Comparison of ENCODE assay signal across 11 mouse cellular contexts in the genomic region with DNA sequence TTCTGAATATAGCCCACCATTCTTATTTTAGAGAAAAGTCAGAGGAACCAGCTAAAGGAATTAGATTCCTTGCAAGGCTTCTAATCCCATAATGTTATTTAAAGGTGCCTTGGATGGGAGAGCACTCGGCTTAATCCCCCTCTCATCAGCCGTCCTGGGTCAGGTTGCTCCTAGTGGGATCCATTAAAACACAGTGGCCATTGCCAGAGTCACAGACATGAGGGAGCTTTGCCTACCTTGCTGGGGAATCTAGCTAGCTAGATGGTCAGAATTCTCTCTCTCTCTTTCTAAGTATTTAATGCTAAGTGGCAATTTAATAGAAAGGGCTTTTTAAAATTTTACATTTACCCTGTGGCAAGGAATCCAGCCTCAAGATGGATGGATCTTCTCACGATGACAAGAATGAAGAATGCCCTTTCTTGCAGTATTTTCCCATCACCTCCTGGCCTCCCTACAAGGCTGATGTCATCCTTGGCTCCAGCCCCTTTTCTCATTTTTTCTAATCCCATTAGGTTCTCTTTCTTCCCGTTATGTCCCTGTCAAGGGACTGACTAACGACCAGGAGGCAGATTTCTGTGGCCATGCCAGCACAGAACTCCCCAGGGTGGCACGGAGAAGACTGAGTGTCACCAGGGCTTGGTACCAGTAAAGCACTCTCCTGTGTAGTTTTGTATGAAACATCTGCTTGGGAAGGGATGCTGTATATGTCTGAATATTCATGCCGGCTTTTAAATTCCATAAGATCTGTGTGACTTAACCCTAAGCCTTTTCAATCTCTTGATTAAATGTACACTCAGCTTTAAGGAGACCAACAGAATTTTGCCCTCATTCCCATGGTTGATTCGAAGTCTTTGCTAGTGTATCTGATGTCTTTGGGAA.
A peak's percentile ranks its signal among the peaks of the same experiment; 100 is the strongest.
DNase-seq lines count a peak whose midpoint lies in the region; ATAC-seq and TF ChIP-seq lines count a peak whose summit lies in the region.
"Had no signal": no experiment of that assay in that cellular context is flagged by ENCODE, and none has a peak within 500 bp of the region (broad histone marks: within the 10 kb centered on the region; RNA-seq: fewer than 3 reads in every experiment).

No protein-coding gene starts in this region.

- peaks cover 6% of the 10 kb centered on the region; the same call in 1 of the 2 replicates for H3K4me1 ChIP-seq in midbrain, embryonic 16.5 days (ENCODE audit: control insufficient read depth, insufficient read depth, low read length)
- H3K4me1 ChIP-seq: intestine, embryonic 15.5 days had no signal

- no peaks in the 10 kb centered on the region for H3K27me3 ChIP-seq in midbrain, embryonic 16.5 days (ENCODE audit: control insufficient read depth, insufficient read depth, low read depth, low read length)
- H3K27me3 ChIP-seq: intestine, embryonic 15.5 days had no signal

- no peaks in the 10 kb centered on the region; the same call in 1 of the 2 replicates for H3K9me3 ChIP-seq in midbrain, embryonic 16.5 days (replicated peaks; ENCODE audit: control insufficient read depth, low read length, poor library complexity, severe bottlenecking)
- H3K9me3 ChIP-seq: intestine, embryonic 15.5 days had no signal

- intact Hi-C loops in heart, postnatal 25 days (cut with DNase I) = no loop called here

- H3K36me3 ChIP-seq in midbrain, embryonic 16.5 days (ENCODE audit: control insufficient read depth, insufficient read depth, low read length) = no peaks in the 10 kb centered on the region
- H3K36me3 ChIP-seq: intestine, embryonic 15.5 days had no signal

- no peak overlapping the region; the same call in 1 of the 2 replicates for H3K27ac ChIP-seq in midbrain, embryonic 16.5 days (ENCODE audit: low read length)
- H3K27ac ChIP-seq: intestine, embryonic 15.5 days had no signal

- 16% methylated on average over 8 of the region's 8 CpGs for WGBS in midbrain, embryonic 16.5 days

- no peak for TF ChIP-seq POLR2A in brain, embryonic 14.5 days (IDR thresholded peaks at IDR 0.05; ENCODE audit: borderline replicate concordance, extremely low read depth, insufficient read depth, insufficient read length, poor library complexity, severe bottlenecking)

- H3K4me3 ChIP-seq in midbrain, embryonic 16.5 days (ENCODE audit: low read depth, low read length) = no peak overlapping the region
- H3K4me3 ChIP-seq: intestine, embryonic 15.5 days had no signal

- no peak overlapping the region for H3K4me2 ChIP-seq in midbrain, embryonic 16.5 days (ENCODE audit: low read length)
- H3K4me2 ChIP-seq: intestine, embryonic 15.5 days had no signal

- no peak for TF ChIP-seq CTCF in brain, embryonic 14.5 days (IDR thresholded peaks at IDR 0.05; ENCODE audit: borderline replicate concordance, extremely low read depth, insufficient read depth, insufficient read length)

- peak; percentile 88 for DNase-seq in heart, adult 11 months
- no peak for DNase-seq in heart, postnatal 25 days (ENCODE audit: low spot score)
- DNase-seq in brain, embryonic 14.5 days (ENCODE audit: low read depth) = peak; percentile 92
- peak; percentile 58 for DNase-seq in heart, postnatal 4 days
- no peak for DNase-seq in spleen, postnatal 4 days (ENCODE audit: low spot score in 2 of 2)
- DNase-seq in kidney, postnatal 4 days = no peak
- DNase-seq: liver; right cerebral cortex, postnatal 25 days; thymus, adult 18-20 months had no signal

- ATAC-seq in midbrain, embryonic 16.5 days = peak; percentile 67
- ATAC-seq: intestine, embryonic 15.5 days had no signal

- H3K9ac ChIP-seq in midbrain, embryonic 16.5 days (ENCODE audit: low read depth, low read length) = no peak overlapping the region
- H3K9ac ChIP-seq: intestine, embryonic 15.5 days had no signal

Comparison
In these comparisons a context has a peak if more than half of its experiments do, and no peak if none do; other contexts are left out.
1. DNase-seq: peak in heart, adult 11 months (single experiment), brain, embryonic 14.5 days (single experiment) and heart, postnatal 4 days (single experiment); none in heart, postnatal 25 days (single experiment), spleen, postnatal 4 days (0 of 2) and kidney, postnatal 4 days (0 of 2).